Mouse (Mus musculus) kidney, postnatal 4 days (tissue): ENCODE data around the gene Col4a2.

Experiments used
- DNase-seq, 2 experiments: peaks; one replicate each; pipeline ENCODE4 v3.0.0; 2021; ENCODE audit warnings: mixed read lengths in 2 of 2

Gene Col4a2

GRCm38 (mm10) chr8:11362278-11363214, 49.9 kb downstream of the Col4a2 start:
- peak; percentile 69 to 80 for DNase-seq

DNA sequence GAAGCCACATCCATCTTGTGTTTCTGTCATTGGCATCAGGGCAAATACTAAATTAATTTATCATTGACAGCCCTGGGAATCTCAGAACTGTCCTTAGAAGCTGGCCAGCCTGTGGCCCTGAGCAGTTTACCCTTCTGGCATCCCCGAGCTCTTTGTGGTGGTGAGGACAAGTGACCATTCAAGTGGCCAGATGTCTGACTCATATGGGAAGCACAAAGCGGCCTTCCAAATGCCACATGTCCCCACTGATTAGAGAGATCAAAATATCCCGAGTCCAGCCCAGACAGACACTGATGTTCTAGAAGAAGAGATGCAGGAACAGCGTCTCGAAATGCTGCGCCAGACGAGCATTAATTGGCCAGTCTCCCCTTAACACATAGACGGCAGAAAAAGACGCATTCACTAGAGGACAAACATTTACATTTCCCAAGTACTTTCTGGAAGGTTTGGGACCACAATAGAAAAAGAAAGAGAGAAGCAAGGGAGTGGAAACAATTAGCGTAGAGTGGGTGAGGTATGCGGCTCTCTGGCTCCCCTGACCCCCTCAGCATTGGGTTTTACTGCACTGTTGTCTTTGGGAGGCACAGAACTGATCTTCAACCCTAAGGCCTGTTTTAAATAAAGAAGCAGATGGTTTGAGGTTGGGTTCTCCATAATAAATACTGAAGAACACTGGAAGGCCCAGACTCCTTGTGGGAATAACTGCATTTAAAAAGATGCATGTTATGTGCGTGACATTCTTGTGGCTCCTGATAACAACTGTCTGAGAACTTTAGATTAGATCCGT, 50.9 kb downstream of the Col4a2 start:
- DNase-seq = no peak

- DNase-seq = no peak
These were observed 53.6 kb downstream of the Col4a2 start for GRCm38 (mm10) chr8:11366251-11366650.

DNA sequence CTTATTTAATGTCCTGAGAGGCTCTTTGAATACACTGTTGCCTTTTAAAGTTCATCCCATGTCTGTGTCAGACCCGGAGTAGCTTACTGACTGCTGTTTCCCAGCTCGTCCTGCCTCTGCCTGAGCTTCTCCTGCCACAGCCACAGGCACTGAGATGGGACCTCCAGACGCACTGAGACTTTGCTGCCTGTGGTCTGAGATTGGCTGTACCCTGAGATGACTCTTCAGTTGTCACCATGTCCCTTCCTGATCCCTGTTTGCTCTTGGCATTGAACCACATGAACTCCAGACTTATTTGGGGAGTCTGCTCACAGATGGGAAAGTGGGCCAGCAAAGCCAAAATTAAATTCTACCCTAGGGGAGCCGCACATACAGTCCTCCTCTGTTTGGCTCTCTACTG, 54.1 kb downstream of the Col4a2 start:
- DNase-seq = no peak

- no peak for DNase-seq
These were observed 55.1 kb downstream of the Col4a2 start for GRCm38 (mm10) chr8:11367670-11368069.

DNA sequence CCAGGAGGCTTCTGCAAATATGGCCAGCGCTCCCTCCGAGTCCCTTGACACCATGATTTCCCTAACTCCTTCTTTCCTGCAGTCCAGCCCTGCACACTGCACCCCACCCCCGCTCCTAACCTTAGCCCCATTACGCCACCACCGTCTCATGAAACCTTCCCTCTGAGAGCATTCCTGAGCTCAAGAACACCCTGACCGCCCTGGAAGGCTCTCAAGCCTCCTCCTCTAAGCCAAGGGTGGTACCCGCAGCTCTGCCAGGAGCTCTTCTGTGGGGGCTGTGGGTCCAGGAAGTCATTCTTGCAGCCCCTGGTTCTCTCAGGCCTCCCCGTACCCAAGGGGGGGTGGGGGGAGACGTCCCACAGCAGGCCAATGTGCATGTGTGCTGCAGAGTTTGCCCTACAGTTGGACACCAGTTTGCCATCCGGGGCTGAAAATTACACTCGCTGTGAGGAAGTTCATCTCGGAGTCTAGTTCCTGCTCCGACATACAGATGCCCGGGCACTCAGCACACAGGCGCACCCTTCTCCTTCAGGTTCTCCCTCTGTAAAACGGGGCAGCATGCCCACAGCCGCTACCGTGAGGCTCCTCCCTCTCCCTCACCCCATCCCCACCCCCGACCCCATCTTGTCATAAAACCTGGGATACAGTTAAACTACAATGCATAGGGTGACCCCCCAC, 57.1 kb downstream of the Col4a2 start:
- DNase-seq = peak; percentile 63 to 79

DNA sequence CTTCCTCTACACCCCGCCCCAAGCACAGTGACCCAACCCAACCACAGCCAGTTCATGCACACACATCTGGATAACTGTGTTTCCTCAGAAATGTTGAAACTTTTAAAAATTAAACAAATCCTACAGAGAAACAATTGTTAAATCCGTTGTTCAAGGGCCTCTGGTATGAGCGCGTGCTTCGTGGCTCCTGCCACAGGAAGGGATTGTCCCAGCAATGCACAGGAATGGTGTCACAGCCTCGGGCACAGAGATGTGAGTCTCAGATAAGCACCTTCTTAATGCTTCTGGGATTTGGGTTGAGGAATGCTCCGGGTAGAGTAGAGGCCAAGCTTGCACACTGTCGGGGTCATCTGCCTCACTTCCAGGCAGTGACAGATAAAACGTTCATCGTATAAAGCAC, 58.7 kb downstream of the Col4a2 start:
- no peak for DNase-seq

- no peak for DNase-seq
These were observed 59.5 kb downstream of the Col4a2 start for GRCm38 (mm10) chr8:11372080-11372479.

DNA sequence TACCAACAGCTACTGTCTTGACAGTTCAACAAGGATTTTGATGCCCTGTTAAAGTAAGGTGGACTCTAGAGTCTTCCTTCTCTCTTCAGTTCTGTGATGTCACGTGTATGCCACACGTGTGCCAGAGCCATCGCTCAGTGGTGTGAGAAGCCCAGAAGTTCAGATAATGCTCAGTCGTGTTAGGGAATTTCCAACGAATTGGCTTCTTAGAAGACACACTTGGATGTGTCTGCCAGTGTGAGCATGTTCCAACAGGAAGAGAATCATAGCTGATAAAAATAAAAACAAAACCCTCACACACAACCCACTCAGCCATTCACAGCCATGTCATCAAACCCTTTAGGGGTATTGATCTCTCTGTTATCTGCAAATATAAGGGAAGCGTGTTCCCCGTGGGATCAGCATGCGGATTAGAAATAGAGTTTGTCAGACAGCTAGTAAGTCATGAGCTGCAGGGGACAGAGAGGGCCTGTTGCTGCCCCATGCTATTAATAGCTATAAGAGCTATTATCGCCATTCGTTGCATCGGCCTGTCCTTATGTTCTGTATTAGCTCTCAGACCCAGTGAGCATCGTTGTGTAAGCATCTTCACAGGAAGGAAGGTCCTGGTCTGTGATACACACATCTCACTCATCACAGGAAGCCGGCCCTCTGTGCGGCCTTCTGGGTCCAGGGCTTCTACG, 61.2 kb downstream of the Col4a2 start:
- DNase-seq = no peak

- no peak for DNase-seq
These were observed 61.9 kb downstream of the Col4a2 start for GRCm38 (mm10) chr8:11374326-11375076.

DNA sequence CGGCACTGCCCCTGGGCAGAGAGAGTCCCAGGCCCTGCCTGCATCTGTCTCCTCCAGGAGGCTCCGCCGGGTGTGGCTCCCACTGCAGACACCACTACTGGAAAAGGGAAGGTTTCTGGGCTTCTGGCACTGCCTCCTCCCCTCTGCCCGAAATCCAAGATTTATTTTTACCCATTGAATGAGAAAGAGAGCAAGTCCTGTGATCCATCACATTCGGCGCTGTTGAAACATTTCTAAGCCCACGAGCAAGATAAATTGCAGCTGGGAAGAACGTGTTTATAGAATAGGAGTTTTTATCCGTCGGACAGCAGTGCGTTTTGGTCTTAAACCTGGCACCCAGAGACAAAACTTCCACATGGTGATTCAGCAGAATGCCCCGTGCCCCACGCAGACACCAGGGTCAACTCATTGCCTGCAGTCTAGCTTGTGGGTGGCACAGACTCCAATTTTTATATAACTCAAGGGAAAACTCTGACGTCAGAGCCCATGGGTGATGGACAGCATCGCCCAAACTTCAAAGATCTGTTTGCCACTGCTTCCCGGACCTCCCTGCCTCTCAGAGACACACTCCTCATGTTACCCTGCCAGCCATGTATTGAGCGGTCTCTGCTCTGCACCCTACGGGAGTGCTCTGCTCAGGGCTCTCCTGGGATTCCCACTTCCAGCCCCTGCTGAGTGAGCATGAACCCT, 63.3 kb downstream of the Col4a2 start:
- no peak for DNase-seq

DNA sequence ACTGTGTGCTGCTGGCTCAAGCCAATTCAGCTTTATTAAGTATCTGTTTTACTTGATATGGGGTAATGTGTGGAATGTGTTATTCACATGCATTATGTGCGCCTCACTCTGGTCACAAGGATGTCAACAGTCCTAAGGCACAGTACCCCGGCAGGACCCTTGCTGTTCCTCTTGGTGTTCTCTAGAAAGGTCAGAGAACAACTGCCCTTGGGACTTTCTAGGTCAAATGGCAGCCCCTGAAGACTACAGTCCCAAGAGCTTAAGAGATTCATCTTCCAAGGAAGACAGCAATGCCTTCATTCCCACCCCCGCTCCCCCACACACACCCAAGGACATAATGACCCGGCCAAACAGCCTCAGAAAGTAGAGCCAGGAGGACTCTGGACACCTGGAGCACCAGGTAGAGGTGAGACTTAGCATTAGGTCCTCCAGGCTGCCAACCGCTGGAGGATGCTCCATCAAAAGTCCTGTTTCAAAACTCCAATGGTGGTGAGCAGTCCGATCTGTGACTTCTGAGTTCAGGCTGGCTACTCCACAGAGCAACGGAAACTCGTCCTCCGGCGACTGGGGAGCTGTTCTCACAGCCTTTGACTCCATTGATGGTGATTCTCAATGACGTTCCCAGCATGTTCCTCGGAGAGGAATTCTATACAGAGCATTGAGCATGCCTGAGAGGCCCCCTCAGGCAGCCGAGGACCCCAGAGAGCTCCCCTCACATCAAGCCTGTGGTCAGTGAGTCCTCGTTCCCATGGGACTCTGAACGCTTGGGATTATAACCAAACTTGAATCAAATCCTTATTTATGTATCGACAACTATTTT, 65.0 kb downstream of the Col4a2 start:
- no peak for DNase-seq

GRCm38 (mm10) chr8:11379590-11379989, 67.0 kb downstream of the Col4a2 start:
- no peak for DNase-seq

DNA sequence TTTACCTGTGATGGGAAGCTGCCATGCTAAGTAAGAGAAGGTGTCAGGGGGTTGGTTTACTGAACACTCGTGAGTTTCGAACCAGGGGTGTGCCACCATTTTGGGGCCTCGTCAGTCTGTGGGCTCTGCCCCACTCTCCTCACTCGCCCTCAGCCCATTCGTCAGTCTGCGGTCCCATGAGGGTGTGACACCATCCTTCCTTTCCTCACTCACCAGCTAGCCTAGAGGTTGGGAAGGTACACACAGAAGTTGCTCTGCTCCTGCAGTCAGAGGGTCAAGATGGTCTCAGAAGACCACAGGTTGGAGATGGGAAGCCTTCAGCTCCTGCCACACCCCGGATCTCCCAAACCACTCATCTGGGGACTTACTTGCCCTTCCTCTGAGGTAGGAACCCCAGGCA, 68.9 kb downstream of the Col4a2 start:
- no peak for DNase-seq

GRCm38 (mm10) chr8:11382059-11382810, 69.6 kb downstream of the Col4a2 start:
- peak; percentile 58 to 67 for DNase-seq

- no peak for DNase-seq
These were observed 70.3 kb downstream of the Col4a2 start for GRCm38 (mm10) chr8:11382933-11383332.

DNA sequence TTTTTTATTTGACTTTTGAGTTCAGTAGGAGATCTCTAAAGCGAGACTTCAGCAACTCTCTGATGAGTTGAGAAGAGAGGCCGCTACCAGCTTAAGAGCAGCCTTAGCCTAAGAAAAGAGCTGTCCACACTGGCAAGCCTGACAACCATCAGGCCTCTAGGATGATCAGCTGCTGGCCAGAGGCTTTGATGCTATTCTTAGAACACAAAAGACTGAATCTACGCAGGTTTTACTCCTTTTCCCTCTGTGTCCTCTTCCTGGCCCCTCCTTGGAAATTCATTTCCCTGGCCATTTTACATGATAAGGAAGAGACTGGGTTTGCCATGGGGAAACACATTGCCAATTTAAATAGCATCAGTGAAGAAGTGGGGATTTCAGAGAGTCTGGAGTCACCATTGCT, 70.8 kb downstream of the Col4a2 start:
- no peak for DNase-seq

GRCm38 (mm10) chr8:11384841-11385240, 72.2 kb downstream of the Col4a2 start:
- no peak for DNase-seq

DNA sequence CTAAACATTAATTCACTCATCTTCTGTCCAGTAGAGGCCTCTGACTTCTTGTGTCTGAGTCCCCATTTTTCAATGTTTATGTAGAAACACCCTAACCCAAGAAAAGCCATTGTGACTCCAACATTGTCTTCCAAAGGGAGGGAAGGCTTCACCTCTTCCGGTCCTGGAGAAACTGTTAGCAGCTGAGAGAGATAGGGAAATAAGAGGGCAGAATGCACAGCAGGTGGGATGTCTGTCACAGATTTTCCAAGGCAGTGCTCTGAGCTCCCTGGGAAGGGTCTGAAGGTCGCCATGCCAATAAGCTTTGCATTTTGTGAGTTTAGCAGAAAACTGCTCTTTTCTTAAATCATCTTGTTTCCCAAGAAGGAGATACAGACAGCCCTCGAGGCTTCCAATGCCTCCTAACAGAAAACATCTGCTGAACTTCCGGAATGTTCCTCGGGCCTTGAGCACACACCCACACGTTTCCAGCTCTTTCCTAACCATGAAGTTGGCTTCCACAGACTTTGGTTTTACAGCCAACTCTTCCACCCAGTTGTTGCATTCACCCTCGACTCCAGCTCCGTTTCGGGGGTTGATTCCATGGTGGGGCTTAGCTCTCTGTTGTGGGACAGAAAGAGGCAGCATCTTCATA, 72.8 kb downstream of the Col4a2 start:
- DNase-seq = peak in 1 of 2 experiments; percentile 44
